Mouse (Mus musculus): ENCODE results near the gene Tmsb10.

DNA sequence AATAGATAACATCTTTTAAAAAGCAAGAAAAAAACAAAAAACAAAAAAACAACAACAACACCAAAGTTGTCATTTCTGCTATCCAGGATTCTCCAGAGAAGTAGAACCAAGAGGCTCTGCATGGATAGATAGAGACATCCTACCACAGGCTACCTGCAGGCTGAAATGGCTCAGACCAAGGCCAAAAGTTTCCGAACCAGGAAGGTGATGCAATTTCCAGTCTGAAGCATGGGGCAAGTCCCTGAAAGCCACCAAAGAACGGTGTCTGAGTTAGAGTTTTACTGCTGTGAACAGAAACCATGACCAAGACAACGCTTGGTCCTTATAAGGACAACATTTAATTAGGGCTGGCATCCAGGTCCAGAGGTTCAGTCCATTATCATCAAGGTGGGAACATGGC is 10.2 kb downstream of the Tmsb10 start:
- TF ChIP-seq FLI1 (IDR thresholded peaks at IDR 0.05; ENCODE audit: low read length): no peak
- TF ChIP-seq GATA1 (IDR thresholded peaks at IDR 0.05; ENCODE audit: borderline replicate concordance, low read length): no peak

Measured in megakaryocyte, embryonic 14.5 days (primary cell).